Mouse (Mus musculus) forebrain, embryonic 15.5 days (tissue): ENCODE results near the gene Echdc3. TPM values are rescaled to one million over a fixed set of nuclear protein-coding genes. Genes with fewer than 3 reads are reported as not detected.

Experiments used
- ATAC-seq: fragments of 200-750 bp; cut with Nextera tagmentation; replicated peaks from 2 replicates; pipeline ENCODE4 v1.8.0; 2017; ENCODE audit warnings: mild to moderate bottlenecking, moderate TSS enrichment, moderate library complexity
- H3K27ac ChIP-seq: fragments of 300-500 bp; sonication (generic); replicated peaks from 2 replicates; pipeline ENCODE4 v1.5.1; 2015; ENCODE audit warnings: mild to moderate bottlenecking, inconsistent platforms
- H3K27me3 ChIP-seq: fragments of 300-500 bp; sonication (generic); 2 replicates; pipeline ENCODE4 v1.6.1; 2015; ENCODE audit warnings: inconsistent platforms
- H3K36me3 ChIP-seq: fragments of 300-500 bp; sonication (generic); 2 replicates; pipeline ENCODE4 v1.6.1; 2015; ENCODE audit warnings: mild to moderate bottlenecking, inconsistent platforms
- H3K4me1 ChIP-seq: fragments of 300-500 bp; sonication (generic); 2 replicates; pipeline ENCODE4 v1.6.1; 2015; ENCODE audit warnings: inconsistent platforms
- H3K4me2 ChIP-seq: fragments of 300-500 bp; sonication (generic); replicated peaks from 2 replicates; pipeline ENCODE4 v1.6.1; 2015; ENCODE audit warnings: mild to moderate bottlenecking, inconsistent platforms
- H3K4me3 ChIP-seq: fragments of 300-500 bp; sonication (generic); 2 replicates; pipeline ENCODE4 v1.5.1; 2015; ENCODE audit warnings: mild to moderate bottlenecking, inconsistent platforms
- H3K9ac ChIP-seq: fragments of 300-500 bp; sonication (generic); replicated peaks from 2 replicates; pipeline ENCODE4 v1.6.1; 2015; ENCODE audit warnings: mild to moderate bottlenecking, inconsistent platforms
- H3K9me3 ChIP-seq: fragments of 300-500 bp; sonication (generic); 2 replicates; pipeline ENCODE4 v1.6.1; 2016; ENCODE audit warnings: inconsistent platforms
- WGBS: fragments of 180-500 bp; shearing (Covaris S2); methylation state at CpG from one replicate; pipeline ENCODE4 v1.1.7; 2015; ENCODE audit warnings: mixed read lengths; 5-methylcytosine and 5-hydroxymethylcytosine counted together
- polyA plus RNA-seq: library from polyadenylated mRNA; unstranded; fragments of >200 nt; fragmentation: Nextera tagmentation; extraction: Ambion mirVana; gene quantifications from 2 replicates; pipeline ENCODE4 v1.2.1, GENCODE M21; 2015

Echdc3 gene
- polyA plus RNA-seq, 1 experiment from 2014 or later: 1.1 TPM

GRCm38 (mm10) chr2:6241446-6241845, 28.6 kb upstream of the Echdc3 start:
- H3K36me3 ChIP-seq: no peaks in the 10 kb centered on the region
- no peak overlapping the region for H3K27ac ChIP-seq
- no peaks in the 10 kb centered on the region for H3K9me3 ChIP-seq
- ATAC-seq: no peak
- H3K9ac ChIP-seq: no peak overlapping the region
- H3K4me2 ChIP-seq: no peak overlapping the region
- no peaks in the 10 kb centered on the region for H3K4me1 ChIP-seq
- WGBS: 91% methylated on average over 5 of the region's 5 CpGs
- H3K27me3 ChIP-seq: no peaks in the 10 kb centered on the region
- H3K4me3 ChIP-seq: no peak overlapping the region

- 0 out of 2 replicates have a peak, but pooled peaks have one; percentile 41 for ATAC-seq
- H3K9ac ChIP-seq: no peak overlapping the region
- 50% methylated on average over 1 of the region's 1 CpGs for WGBS
Measured at GRCm38 (mm10) chr2:6240072-6240471, 27.2 kb upstream of the Echdc3 start.

GRCm38 (mm10) chr2:6239333-6239732, 26.5 kb upstream of the Echdc3 start:
- 82% methylated on average over 4 of the region's 4 CpGs for WGBS
- Histone ChIP-seq H3K4me3 (no peak overlapping the region), H3K9me3 (no peaks in the 10 kb centered on the region), H3K27ac (no peak overlapping the region), H3K4me2 (no peak overlapping the region), H3K9ac (no peak overlapping the region), H3K36me3 (no peaks in the 10 kb centered on the region), H3K4me1 (no peaks in the 10 kb centered on the region), H3K27me3 (no peaks in the 10 kb centered on the region)
- ATAC-seq: no peak

More at GRCm38 (mm10) chr2:6240072-6240471, 27.2 kb upstream of the Echdc3 start:
- H3K4me3 ChIP-seq: no peak overlapping the region
- no peak overlapping the region for H3K4me2 ChIP-seq
- H3K36me3 ChIP-seq: no peaks in the 10 kb centered on the region
- no peaks in the 10 kb centered on the region for H3K9me3 ChIP-seq
- no peaks in the 10 kb centered on the region for H3K4me1 ChIP-seq
- H3K27ac ChIP-seq: no peak overlapping the region
- H3K27me3 ChIP-seq: no peaks in the 10 kb centered on the region

GRCm38 (mm10) chr2:6238679-6239078, 25.8 kb upstream of the Echdc3 start:
- H3K9me3 ChIP-seq: no peaks in the 10 kb centered on the region
- no peak for ATAC-seq
- 56% methylated on average over 2 of the region's 2 CpGs for WGBS

GRCm38 (mm10) chr2:6238244-6238643, 25.4 kb upstream of the Echdc3 start:
- no peak overlapping the region for H3K9ac ChIP-seq
- no peak overlapping the region for H3K4me2 ChIP-seq
- no peaks in the 10 kb centered on the region for H3K9me3 ChIP-seq
- no peaks in the 10 kb centered on the region for H3K36me3 ChIP-seq
- no peak for ATAC-seq
- H3K27ac ChIP-seq: no peak overlapping the region
- no peaks in the 10 kb centered on the region for H3K27me3 ChIP-seq
- H3K4me3 ChIP-seq: no peak overlapping the region
- no peaks in the 10 kb centered on the region for H3K4me1 ChIP-seq
- 61% methylated on average over 4 of the region's 4 CpGs for WGBS

More at GRCm38 (mm10) chr2:6238679-6239078, 25.8 kb upstream of the Echdc3 start:
- H3K27ac ChIP-seq: no peak overlapping the region
- H3K9ac ChIP-seq: no peak overlapping the region
- H3K4me1 ChIP-seq: no peaks in the 10 kb centered on the region
- H3K36me3 ChIP-seq: no peaks in the 10 kb centered on the region
- H3K4me3 ChIP-seq: no peak overlapping the region
- H3K4me2 ChIP-seq: no peak overlapping the region
- no peaks in the 10 kb centered on the region for H3K27me3 ChIP-seq

- Histone ChIP-seq H3K36me3 (no peaks in the 10 kb centered on the region), H3K27ac (no peak overlapping the region), H3K4me1 (no peaks in the 10 kb centered on the region), H3K9ac (no peak overlapping the region), H3K27me3 (no peaks in the 10 kb centered on the region), H3K9me3 (no peaks in the 10 kb centered on the region), H3K4me3 (no peak overlapping the region), H3K4me2 (no peak overlapping the region)
- ATAC-seq: no peak
- 86% methylated on average over 6 of the region's 6 CpGs for WGBS
Measured at GRCm38 (mm10) chr2:6233353-6233752, 20.5 kb upstream of the Echdc3 start.

GRCm38 (mm10) chr2:6232755-6233154, 19.9 kb upstream of the Echdc3 start:
- H3K9me3 ChIP-seq: no peaks in the 10 kb centered on the region
- no peak overlapping the region for H3K9ac ChIP-seq
- H3K27ac ChIP-seq: no peak overlapping the region
- H3K4me1 ChIP-seq: no peaks in the 10 kb centered on the region
- no peaks in the 10 kb centered on the region for H3K36me3 ChIP-seq
- no peak overlapping the region for H3K4me2 ChIP-seq
- WGBS: 84% methylated on average over 7 of the region's 7 CpGs
- H3K27me3 ChIP-seq: no peaks in the 10 kb centered on the region
- no peak for ATAC-seq
- no peak overlapping the region for H3K4me3 ChIP-seq

- no peak overlapping the region for H3K27ac ChIP-seq
- H3K4me3 ChIP-seq: no peak overlapping the region
- no peaks in the 10 kb centered on the region for H3K36me3 ChIP-seq
- no peak overlapping the region for H3K4me2 ChIP-seq
- H3K4me1 ChIP-seq: 0 out of 2 replicates have a peak, but pooled peaks cover 6% of the 10 kb centered on the region
- no peak for ATAC-seq
- no peaks in the 10 kb centered on the region for H3K9me3 ChIP-seq
- WGBS: 79% methylated on average over 6 of the region's 6 CpGs
- no peak overlapping the region for H3K9ac ChIP-seq
- H3K27me3 ChIP-seq: no peaks in the 10 kb centered on the region
Measured at GRCm38 (mm10) chr2:6230865-6231264, 18.0 kb upstream of the Echdc3 start.

- Histone ChIP-seq H3K9me3 (no peaks in the 10 kb centered on the region), H3K27me3 (no peaks in the 10 kb centered on the region), H3K4me2 (no peak overlapping the region), H3K4me1 (0 out of 2 replicates have a peak, but pooled peaks cover 6% of the 10 kb centered on the region), H3K9ac (no peak overlapping the region), H3K27ac (no peak overlapping the region), H3K36me3 (no peaks in the 10 kb centered on the region), H3K4me3 (no peak overlapping the region)
- WGBS: 83% methylated on average over 5 of the region's 5 CpGs
- no peak for ATAC-seq
Measured at GRCm38 (mm10) chr2:6229597-6230290, 16.9 kb upstream of the Echdc3 start.

- Histone ChIP-seq H3K4me2 (no peak overlapping the region), H3K27me3 (no peaks in the 10 kb centered on the region), H3K27ac (no peak overlapping the region; the same call in 1 of the 2 replicates), H3K9me3 (0 out of 2 replicates have a peak, but pooled peaks cover 2% of the 10 kb centered on the region), H3K9ac (no peak overlapping the region), H3K36me3 (no peaks in the 10 kb centered on the region), H3K4me3 (no peak overlapping the region), H3K4me1 (0 out of 2 replicates have a peak, but pooled peaks cover 6% of the 10 kb centered on the region)
- no peak for ATAC-seq
- WGBS: 60% methylated on average over 7 of the region's 7 CpGs
Measured at GRCm38 (mm10) chr2:6227059-6227445, 14.2 kb upstream of the Echdc3 start.

- no peaks in the 10 kb centered on the region for H3K36me3 ChIP-seq
- 0 out of 2 replicates have a peak, but pooled peaks cover 2% of the 10 kb centered on the region for H3K9me3 ChIP-seq
- H3K27me3 ChIP-seq: no peaks in the 10 kb centered on the region
- H3K4me3 ChIP-seq: no peak overlapping the region
- no peak overlapping the region for H3K9ac ChIP-seq
- no peak for ATAC-seq
- 0 out of 2 replicates have a peak, but pooled peaks cover 6% of the 10 kb centered on the region for H3K4me1 ChIP-seq
- no peak overlapping the region; the same call in 1 of the 2 replicates for H3K27ac ChIP-seq
- WGBS: 63% methylated on average over 10 of the region's 10 CpGs
- no peak overlapping the region for H3K4me2 ChIP-seq
Measured at GRCm38 (mm10) chr2:6226361-6227058, 13.7 kb upstream of the Echdc3 start.

GRCm38 (mm10) chr2:6220141-6220805, 7.4 kb upstream of the Echdc3 start:
- Histone ChIP-seq H3K27ac (no peak overlapping the region), H3K36me3 (no peaks in the 10 kb centered on the region), H3K27me3 (no peaks in the 10 kb centered on the region), H3K4me2 (no peak overlapping the region), H3K9ac (no peak overlapping the region), H3K9me3 (0 out of 2 replicates have a peak, but pooled peaks cover 2% of the 10 kb centered on the region), H3K4me3 (no peak overlapping the region), H3K4me1 (no peaks in the 10 kb centered on the region)
- ATAC-seq: peak; percentile 85
- WGBS: 13% methylated on average over 4 of the region's 4 CpGs
